Mouse (Mus musculus) lung, postnatal 0 days (tissue): ENCODE data around the gene Parvb.

Experiments
- CTCF ChIP-seq: IDR thresholded peaks from 2 replicates; pipeline ENCODE4 v1.5.1; 2016; ENCODE audit warnings: antibody characterized with exemption, mild to moderate bottlenecking
- EP300 ChIP-seq: IDR thresholded peaks from 2 replicates; pipeline ENCODE4 v1.6.1; 2016; ENCODE audit warnings: antibody characterized with exemption, mild to moderate bottlenecking, control low read depth

DNA sequence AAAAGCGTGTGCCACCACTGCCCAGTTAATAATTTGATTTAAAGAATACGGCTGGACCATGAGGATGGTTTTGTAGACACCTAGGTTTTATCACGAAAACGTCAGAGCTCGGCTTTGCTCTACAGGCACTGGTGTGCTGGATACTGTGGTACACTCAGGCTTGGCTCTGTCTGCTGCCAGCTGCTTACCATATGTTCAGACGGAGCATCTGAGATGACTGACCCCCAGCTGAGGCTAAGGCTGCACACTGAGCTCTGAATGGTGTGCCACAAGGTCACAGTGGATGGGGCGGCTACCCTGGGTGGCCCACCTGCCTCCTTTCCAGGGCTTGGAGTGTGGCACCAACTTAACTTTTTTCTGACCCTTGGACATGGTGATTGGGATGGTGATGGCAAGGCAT is 53.6 kb downstream of the Parvb start:
- TF ChIP-seq CTCF (no peak), EP300 (no peak)
